Mouse (Mus musculus) T-cell, adult 2 months (primary cell): ENCODE data around the gene Fam221a.

ENCODE experiments used
- DNase-seq: peaks from one replicate; pipeline ENCODE4 v3.0.0; 2022; ENCODE audit warnings: low spot score

The Fam221a gene

DNA sequence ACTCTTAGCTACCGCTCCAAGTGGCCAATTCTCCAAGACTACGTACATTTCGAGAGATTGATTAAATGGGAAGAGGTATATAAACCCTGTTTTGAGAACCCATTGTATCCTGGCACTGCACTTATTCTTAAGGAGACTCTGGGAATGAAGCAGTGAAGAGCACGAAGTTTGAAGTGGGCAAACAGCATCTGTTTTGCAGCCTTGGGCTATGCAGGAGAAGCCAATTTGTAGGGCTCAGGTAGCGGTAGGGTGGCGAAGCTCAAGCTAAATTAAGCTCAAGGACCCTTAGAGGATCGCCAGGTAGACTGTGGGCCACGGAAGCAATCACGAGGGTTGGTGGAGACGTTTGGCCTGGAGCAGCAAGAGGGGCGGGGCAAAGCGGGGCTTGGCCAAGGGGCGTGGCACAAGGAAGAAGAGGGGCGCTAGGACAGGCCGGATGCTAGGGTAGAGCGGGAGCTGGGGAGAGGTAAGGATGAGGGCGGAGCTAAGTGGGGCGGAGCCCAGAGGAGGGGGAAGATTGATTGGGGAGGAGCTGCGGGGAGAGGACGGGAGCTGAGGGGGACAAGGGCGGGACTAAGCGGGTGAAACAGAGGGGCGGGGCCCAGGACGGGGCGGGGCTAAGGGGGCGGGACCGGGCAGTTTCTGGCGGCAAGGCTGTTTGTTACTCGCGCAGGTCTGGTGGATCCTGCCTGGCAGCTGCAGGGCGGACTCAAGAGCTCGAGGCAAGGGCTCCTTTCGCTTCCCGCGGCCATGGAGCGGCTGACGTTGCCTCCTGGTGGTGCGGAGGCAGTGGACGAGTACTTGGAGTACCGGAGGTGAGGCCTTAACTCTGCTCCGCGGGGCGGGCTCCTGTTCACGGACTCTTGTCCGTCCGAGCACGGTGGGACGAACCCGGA, at the start of gene Fam221a:
Gene Fam221a, plus strand, starts transcription at position 581 of the 896 bp plus-strand sequence.
- peak; percentile 87 for DNase-seq

DNA sequence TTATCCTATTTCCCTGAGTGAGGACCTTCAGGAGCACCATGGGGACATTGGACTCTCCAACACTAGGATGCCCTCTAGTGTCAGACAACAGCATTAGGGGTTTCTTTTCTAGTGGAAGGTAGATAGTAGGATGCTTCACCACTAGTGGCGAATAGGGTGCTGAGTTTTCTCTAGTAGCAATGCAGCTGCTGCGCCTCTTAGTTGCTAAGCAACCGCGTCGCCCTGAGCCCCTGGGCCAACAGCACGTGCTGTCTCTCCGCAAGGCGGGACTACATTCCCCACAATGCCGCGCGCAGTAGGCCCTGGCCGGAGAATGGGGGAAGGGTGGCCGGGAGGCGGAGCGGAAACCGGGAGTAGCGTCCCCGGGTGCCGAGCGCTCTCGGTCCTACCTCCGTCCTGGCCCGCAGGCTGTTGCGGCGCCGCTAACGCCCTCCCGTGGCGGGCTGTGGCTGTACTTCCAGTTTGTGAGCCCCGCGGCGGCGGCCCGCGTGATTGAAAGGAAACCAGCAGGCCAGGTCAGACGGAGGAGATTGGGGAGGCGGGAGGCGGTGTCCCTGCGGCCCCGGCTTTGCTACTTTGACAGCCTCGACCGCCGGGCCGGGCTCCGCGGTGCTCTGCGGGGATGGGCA, 48.5 kb upstream of the Fam221a start, which contains the start of gene Ccdc126:
Gene Ccdc126, plus strand, starts transcription at position 309 of the 629 bp plus-strand sequence.
- peak; percentile 97 for DNase-seq

DNA sequence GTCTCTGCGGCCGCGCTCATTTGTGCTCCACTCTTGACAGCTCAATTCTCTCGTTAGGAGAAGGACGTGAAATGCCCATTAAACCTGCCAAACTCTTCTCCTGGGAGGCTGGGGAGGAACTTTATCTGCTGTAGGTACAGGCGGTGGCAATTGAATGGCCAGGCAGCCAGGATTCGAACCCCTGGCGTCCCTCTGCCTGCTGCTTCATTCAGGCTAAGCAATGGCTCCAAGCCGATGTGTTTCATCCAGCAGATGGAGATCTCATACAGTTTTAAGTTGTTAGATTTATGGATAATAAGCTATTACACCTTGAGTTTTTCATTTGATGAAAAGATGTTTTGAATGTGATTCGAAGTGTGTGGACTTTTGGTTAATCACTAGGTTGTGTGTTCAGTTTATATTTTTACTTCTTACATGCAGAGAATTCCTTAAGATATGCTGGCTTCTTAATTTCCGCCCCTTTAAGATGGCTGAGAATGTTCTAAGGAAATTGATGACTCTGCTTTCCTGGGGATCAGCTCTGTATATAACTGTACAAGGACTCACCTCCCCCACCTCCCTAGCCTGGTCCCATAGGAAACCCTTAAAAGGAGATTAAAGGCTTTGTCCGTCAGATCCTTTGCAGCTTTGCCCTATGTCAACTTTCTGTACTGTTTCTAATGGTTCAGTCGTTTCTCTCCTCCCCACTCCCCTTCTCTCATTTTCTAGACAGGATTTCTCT, 47.8 kb upstream of the Fam221a start:
- peak; percentile 45 for DNase-seq

DNA sequence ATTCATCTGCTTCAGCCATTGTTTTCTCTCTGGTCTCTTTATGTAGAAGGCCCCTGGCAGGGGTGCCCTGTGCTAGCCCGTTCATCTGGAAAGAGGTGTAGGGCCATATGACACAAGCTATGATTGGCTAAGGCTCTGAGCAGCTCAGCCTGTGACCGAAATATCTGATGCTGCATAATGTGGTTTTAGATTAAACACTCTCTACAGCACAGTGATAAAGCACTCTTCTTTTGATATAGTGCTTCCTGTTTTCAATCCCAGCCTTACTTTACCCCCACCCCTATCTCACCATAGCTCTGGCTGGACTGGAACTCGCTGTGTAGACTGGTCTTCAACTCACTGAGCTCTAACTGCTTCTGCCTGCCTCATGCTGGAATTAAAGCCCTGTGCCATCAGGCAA, 46.2 kb upstream of the Fam221a start:
- peak; percentile 46 for DNase-seq

DNA sequence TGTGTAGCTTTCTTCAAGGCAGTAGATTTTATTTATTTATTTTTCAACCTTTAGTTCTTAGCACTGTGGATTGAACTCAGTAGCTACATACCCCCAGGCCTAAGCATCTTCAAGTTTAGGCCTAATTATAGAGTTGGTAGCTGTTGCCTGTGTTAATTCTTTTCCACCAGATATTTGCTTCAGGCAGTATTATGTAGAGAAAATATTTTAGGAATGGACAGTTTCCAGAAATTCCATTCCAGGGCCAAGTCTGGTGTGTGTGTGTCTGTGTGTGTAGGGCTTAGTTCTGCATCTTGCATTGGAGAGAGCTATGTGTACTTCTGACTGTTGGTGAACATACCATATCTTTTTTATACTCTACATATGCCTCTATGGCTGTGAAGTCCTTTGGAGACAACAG, 45.5 kb upstream of the Fam221a start:
- no peak for DNase-seq

GRCm38 (mm10) chr6:49322986-49323385, 44.6 kb upstream of the Fam221a start:
- no peak for DNase-seq

DNA sequence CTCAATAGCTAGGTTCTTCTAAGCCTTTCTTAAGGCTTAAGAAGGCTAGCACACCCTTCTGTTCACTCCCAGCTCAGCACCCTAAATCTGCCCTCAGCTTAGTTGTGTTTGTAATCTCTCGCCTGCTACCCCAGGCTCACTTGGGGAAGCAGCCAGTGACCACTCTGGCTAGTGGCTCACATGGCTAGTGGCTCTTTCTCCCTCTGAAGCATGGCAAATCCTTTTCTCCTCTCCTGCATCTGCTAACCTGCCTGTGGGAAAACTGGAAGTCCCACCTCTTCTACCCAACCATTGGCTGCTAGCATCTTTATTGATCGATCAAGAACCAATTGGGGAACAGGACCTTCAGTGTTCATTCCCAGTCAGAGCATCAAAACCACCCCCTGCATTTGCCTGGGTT, 43.0 kb upstream of the Fam221a start:
- no peak for DNase-seq

- no peak for DNase-seq
Observed at GRCm38 (mm10) chr6:49325294-49325693, 42.2 kb upstream of the Fam221a start.

- DNase-seq: no peak
Observed at GRCm38 (mm10) chr6:49326846-49327245, 40.7 kb upstream of the Fam221a start.

- DNase-seq: no peak
Observed at GRCm38 (mm10) chr6:49331369-49332059, 36.0 kb upstream of the Fam221a start.

- no peak for DNase-seq
Observed at GRCm38 (mm10) chr6:49332060-49332370, 35.5 kb upstream of the Fam221a start.

GRCm38 (mm10) chr6:49338566-49338965, 29.0 kb upstream of the Fam221a start:
- peak; percentile 3 for DNase-seq

- no peak for DNase-seq
Observed at GRCm38 (mm10) chr6:49339145-49339544, 28.4 kb upstream of the Fam221a start.

DNA sequence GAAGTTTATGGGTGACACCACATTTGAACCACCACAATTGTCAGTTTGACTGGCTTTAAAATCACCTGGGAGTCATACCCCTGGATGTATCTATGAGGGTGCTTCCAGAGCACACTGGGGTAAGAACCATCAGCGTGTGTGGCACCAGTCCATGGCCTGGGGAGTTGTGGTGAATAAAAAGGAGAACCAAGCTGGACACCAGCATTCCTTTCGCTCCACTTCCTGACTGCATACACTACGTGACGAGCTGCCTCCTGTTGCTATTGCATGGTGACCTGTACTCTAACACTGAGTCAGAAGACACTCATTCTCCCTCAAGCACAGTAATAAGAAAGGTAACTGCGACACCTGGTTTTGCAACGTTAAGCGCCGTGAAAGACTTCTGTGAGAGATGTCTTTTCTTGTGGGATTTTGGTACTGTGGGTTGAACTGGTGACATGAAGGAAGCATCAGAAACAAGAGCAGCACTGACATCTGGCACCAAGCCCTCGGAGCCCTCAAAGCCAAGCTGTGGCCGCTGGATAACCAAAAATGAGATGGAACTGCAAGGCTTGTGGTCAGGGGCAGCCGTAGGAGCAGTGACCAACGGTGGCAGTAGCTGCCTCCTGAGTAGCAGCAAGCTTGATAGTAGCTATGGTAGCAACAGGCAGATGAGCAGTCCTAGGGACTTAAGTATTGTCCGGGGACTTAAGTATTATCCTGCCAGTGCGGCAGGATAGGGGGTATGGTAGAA, 23.6 kb upstream of the Fam221a start:
- no peak for DNase-seq

- DNase-seq: no peak
Observed at GRCm38 (mm10) chr6:49349826-49350225, 17.7 kb upstream of the Fam221a start.

DNA sequence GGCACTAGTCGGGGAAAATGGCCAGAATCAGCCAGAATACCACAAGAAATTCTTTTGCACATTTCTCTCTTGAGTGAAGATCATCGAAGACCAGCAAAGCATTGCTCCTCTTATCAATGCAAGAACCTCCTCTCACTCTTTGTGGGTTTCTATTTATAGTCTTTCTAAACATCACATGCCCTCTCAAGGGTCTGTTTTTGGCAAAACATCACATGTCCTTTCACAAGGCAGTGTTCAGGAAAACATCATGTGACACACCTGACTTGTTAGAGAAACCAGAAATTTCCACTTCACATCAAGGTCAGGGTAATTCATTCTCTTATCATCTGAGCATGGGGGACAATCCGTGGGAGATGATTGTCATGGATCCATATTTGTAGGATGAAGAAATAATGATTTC, 12.9 kb upstream of the Fam221a start:
- peak; percentile 31 for DNase-seq

GRCm38 (mm10) chr6:49355171-49355570, 12.4 kb upstream of the Fam221a start:
- DNase-seq: peak; percentile 8

DNA sequence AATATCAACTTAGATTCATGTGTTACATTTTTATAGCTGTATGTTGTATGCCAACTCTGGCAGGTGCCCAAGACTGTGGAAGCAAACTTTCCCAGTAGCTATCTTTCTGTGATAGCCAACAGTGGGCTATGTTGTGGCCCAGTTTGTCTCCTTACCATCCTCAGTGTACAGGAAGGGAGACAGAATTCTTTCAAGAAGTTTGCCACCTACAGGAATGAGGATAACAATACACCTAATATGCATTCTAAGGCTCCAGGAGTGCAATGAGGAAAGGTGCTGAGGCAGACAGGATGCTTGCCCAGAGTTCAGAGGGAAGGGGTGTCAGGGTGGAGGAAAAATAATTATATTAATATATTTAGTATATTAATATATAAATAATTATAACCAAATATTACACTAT, 7.1 kb upstream of the Fam221a start:
- DNase-seq: no peak

DNA sequence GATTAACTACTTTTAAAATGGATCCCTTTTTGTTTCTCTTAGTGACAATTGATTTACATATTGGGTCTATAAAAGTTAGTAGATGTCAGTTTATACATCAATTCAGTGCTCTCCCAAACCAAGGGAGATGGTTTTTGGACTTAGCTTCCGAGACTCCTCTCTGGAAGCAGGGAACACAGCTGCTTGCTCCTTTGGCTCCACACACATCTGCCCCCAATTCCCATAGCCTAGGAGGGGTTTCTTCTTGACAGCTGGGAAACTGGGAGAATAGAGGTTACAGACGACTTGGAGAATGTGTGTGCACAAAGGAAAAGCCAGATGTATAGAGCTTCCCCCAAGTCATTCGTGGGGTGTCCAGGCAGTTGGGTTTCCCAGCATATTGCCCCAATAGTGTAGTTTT, 673 bp downstream of the Fam221a start:
- DNase-seq: no peak

- no peak for DNase-seq
Observed at GRCm38 (mm10) chr6:49372705-49373104, 5.2 kb downstream of the Fam221a start.

- no peak for DNase-seq
Observed at GRCm38 (mm10) chr6:49373943-49374342, 6.4 kb downstream of the Fam221a start.

DNA sequence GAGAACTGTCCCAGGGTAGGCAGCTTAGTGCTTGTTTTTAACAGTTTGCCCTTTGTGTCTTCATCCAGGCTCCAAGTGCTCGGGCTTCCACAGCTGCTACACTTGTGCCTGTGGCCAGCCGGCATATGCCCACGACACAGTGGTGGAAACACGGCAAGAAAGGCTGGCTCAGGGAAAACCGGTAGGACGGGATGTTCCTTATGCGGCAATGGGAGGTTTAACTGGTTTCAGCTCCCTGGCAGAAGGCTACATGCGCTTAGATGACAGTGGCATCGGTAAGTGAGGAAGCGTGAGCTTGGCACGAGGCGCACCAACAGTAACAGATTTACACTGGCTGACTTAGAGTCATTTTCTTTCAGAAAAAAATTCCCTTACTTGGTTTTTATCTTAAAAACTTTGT, 10.8 kb downstream of the Fam221a start:
- DNase-seq: no peak
